Mouse (Mus musculus) limb, embryonic 12.5 days (tissue): ENCODE measurements around the gene Hs6st3. TPM values are rescaled to one million over a fixed set of nuclear protein-coding genes. Genes with fewer than 3 reads are reported as not detected.

Experiments used
- ATAC-seq: fragments of 200-750 bp; cut with Nextera tagmentation; 2 replicates; pipeline ENCODE4 v1.8.0; 2017; ENCODE audit warnings: low read depth, moderate TSS enrichment; ENCODE audit not compliant: insufficient number of reproducible peaks, insufficient read depth, low FRiP score, low TSS enrichment
- H3K27ac ChIP-seq: fragments of 300-500 bp; sonication (generic); 2 replicates; pipeline ENCODE4 v1.5.1; 2016; ENCODE audit warnings: mild to moderate bottlenecking, moderate library complexity
- H3K27me3 ChIP-seq: fragments of 300-500 bp; sonication (generic); 2 replicates; pipeline ENCODE4 v1.6.1; 2016; ENCODE audit warnings: mild to moderate bottlenecking, moderate library complexity
- H3K36me3 ChIP-seq: fragments of 300-500 bp; sonication (generic); 2 replicates; pipeline ENCODE4 v1.6.1; 2016; ENCODE audit warnings: mild to moderate bottlenecking, moderate library complexity
- H3K4me1 ChIP-seq: fragments of 300-500 bp; sonication (generic); replicated peaks from 2 replicates; pipeline ENCODE4 v1.6.1; 2016
- H3K4me2 ChIP-seq: fragments of 300-500 bp; sonication (generic); 2 replicates; pipeline ENCODE4 v1.6.1; 2016; ENCODE audit warnings: mild to moderate bottlenecking, moderate library complexity
- H3K4me3 ChIP-seq: fragments of 300-500 bp; sonication (generic); replicated peaks from 2 replicates; pipeline ENCODE4 v1.5.1; 2016; ENCODE audit warnings: mild to moderate bottlenecking
- H3K9ac ChIP-seq: fragments of 300-500 bp; sonication (generic); replicated peaks from 2 replicates; pipeline ENCODE4 v1.6.1; 2016; ENCODE audit warnings: mild to moderate bottlenecking, moderate library complexity
- H3K9me3 ChIP-seq: fragments of 300-500 bp; sonication (generic); 2 replicates; pipeline ENCODE4 v1.6.1; 2016; ENCODE audit warnings: mild to moderate bottlenecking, moderate library complexity
- WGBS: fragments of 180-500 bp; shearing (Covaris S2); methylation state at CpG from one replicate; pipeline ENCODE4 v1.1.7; 2016; 5-methylcytosine and 5-hydroxymethylcytosine counted together
- polyA plus RNA-seq: library from polyadenylated mRNA; unstranded; fragments of >200 nt; fragmentation: Nextera tagmentation; extraction: Ambion mirVana; gene quantifications from 2 replicates; pipeline ENCODE4 v1.2.1, GENCODE M21; 2016

The Hs6st3 gene
- polyA plus RNA-seq, 1 experiment from 2014 or later: 0.31 TPM

DNA sequence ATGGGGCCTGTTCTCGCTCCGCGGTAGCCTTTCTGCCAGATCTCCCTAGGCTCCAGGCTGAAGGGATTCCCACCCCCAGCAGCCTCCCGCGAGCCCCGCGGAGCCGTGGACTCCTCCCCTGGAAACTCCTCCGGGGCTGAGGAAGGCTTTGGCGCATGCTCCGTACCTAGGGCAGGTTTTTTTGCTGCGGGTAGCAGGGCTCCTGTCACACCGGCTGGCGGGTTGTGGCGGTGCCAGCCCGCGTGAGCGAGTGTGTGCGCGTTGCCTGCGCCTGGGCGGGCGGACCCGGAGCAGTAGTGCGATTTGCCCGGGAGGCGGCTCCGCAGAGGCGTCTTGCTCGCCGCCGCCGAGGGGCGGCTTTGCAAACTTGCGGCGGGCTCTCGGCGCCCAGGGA lies 632 bp upstream of the Hs6st3 start:
- H3K4me1 ChIP-seq: peaks cover 13% of the 10 kb centered on the region
- H3K27me3 ChIP-seq: peaks cover 73% of the 10 kb centered on the region
- ATAC-seq: peak; percentile 83
- peak overlapping the region; percentile 71 for H3K4me3 ChIP-seq
- no peaks in the 10 kb centered on the region for H3K9me3 ChIP-seq
- H3K27ac ChIP-seq: no peak overlapping the region
- no peaks in the 10 kb centered on the region for H3K36me3 ChIP-seq
- H3K4me2 ChIP-seq: peak overlapping the region; percentile 98
- peak overlapping the region; percentile 68 for H3K9ac ChIP-seq
- under 1% methylated on average over 37 of the region's 38 CpGs for WGBS

DNA sequence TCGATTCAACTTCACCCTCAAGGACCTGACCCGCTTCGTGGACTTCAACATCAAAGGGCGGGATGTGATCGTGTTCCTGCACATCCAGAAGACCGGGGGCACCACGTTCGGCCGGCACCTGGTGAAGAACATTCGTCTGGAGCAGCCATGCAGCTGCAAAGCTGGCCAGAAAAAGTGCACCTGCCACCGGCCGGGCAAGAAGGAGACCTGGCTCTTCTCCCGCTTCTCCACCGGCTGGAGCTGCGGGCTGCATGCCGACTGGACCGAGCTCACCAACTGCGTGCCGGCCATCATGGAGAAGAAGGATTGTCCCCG lies 602 bp downstream of the Hs6st3 start:
- H3K9ac ChIP-seq: peak overlapping the region; percentile 68; the same call in 1 of the 2 replicates
- no peak overlapping the region for H3K27ac ChIP-seq
- no peak for ATAC-seq
- no peaks in the 10 kb centered on the region for H3K9me3 ChIP-seq
- under 1% methylated on average over 20 of the region's 20 CpGs for WGBS
- H3K4me3 ChIP-seq: peak overlapping the region; percentile 71
- no peaks in the 10 kb centered on the region for H3K36me3 ChIP-seq
- peak overlapping the region; percentile 98 for H3K4me2 ChIP-seq
- peaks cover 13% of the 10 kb centered on the region for H3K4me1 ChIP-seq
- H3K27me3 ChIP-seq: peaks cover 73% of the 10 kb centered on the region

- H3K27ac ChIP-seq: no peak overlapping the region
- H3K27me3 ChIP-seq: peaks cover 67% of the 10 kb centered on the region
- peak overlapping the region; percentile 71 for H3K4me3 ChIP-seq
- no peak overlapping the region for H3K9ac ChIP-seq
- 44% methylated on average over 9 of the region's 9 CpGs for WGBS
- peaks cover 13% of the 10 kb centered on the region for H3K4me1 ChIP-seq
- H3K4me2 ChIP-seq: peak overlapping the region; percentile 98
- ATAC-seq: no peak
- H3K9me3 ChIP-seq: no peaks in the 10 kb centered on the region
- no peaks in the 10 kb centered on the region for H3K36me3 ChIP-seq
These were observed 1.3 kb downstream of the Hs6st3 start for GRCm38 (mm10) chr14:119139381-119139950.

DNA sequence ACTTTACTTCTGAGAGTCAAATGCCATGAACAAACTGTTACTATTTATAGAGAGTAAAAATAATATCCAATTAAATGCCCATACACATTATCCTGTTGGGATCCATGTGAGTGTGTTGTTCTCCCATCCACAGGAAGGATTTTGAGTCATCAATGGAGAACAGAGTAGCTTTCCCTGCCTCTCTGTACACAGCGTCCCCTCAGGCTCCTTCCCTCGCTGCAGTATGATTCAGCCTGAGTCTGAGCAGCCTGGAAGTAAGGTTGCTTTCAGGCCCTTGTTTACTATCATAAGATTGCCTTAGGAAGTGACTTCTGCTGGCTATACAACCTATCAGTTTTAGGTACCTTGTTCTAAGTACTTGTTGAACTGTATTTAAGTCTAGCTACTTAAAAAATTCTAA lies 14.9 kb downstream of the Hs6st3 start:
- H3K4me1 ChIP-seq: no peaks in the 10 kb centered on the region
- no peak overlapping the region for H3K4me2 ChIP-seq
- no peak for ATAC-seq
- H3K27ac ChIP-seq: no peak overlapping the region
- H3K9ac ChIP-seq: no peak overlapping the region
- H3K27me3 ChIP-seq: no peaks in the 10 kb centered on the region
- H3K4me3 ChIP-seq: no peak overlapping the region
- H3K36me3 ChIP-seq: no peaks in the 10 kb centered on the region
- 63% methylated on average over 2 of the region's 2 CpGs for WGBS
- H3K9me3 ChIP-seq: peaks cover 16% of the 10 kb centered on the region

- ATAC-seq: no peak
- WGBS: 83% methylated on average over 8 of the region's 9 CpGs
These were observed 55.8 kb downstream of the Hs6st3 start for GRCm38 (mm10) chr14:119193905-119194304.

DNA sequence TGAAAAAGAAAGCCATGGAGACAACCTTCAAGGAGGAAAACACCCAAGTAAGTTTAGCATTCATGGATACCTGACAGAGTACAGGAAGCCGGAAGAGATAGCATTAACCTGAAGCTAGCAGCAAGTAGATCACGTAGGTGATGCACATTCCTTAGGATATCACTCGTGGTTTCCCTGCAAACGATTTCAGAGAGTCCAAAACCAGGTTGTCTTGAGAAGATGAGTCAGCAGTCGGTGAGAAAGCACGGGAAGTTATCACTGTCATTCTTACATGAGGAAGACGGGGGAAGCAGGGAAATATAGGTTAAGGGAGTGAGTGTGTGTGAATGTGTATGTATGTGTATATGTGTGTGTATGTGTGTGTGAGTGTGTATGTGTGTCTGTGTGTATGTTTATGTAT lies 65.4 kb downstream of the Hs6st3 start:
- Histone ChIP-seq H3K4me3 (no peak overlapping the region), H3K27ac (no peak overlapping the region), H3K9ac (no peak overlapping the region), H3K4me1 (no peaks in the 10 kb centered on the region), H3K4me2 (no peak overlapping the region), H3K27me3 (no peaks in the 10 kb centered on the region), H3K36me3 (no peaks in the 10 kb centered on the region), H3K9me3 (no peaks in the 10 kb centered on the region)
- WGBS: 87% methylated on average over 7 of the region's 7 CpGs
- no peak for ATAC-seq

More at GRCm38 (mm10) chr14:119193905-119194304, 55.8 kb downstream of the Hs6st3 start:
- Histone ChIP-seq H3K4me2 (no peak overlapping the region), H3K9me3 (no peaks in the 10 kb centered on the region), H3K36me3 (no peaks in the 10 kb centered on the region), H3K27ac (no peak overlapping the region), H3K4me3 (no peak overlapping the region), H3K27me3 (no peaks in the 10 kb centered on the region), H3K4me1 (0 out of 2 replicates have a peak, but pooled peaks cover 4% of the 10 kb centered on the region), H3K9ac (no peak overlapping the region)

GRCm38 (mm10) chr14:119215576-119216309 lies 77.6 kb downstream of the Hs6st3 start:
- Histone ChIP-seq H3K4me2 (no peak overlapping the region), H3K27ac (peak overlapping the region; percentile 12; the same call in 1 of the 2 replicates), H3K27me3 (no peaks in the 10 kb centered on the region), H3K4me3 (no peak overlapping the region), H3K4me1 (peaks cover 7% of the 10 kb centered on the region; the same call in 1 of the 2 replicates), H3K9me3 (no peaks in the 10 kb centered on the region), H3K9ac (no peak overlapping the region), H3K36me3 (no peaks in the 10 kb centered on the region)
- peak; percentile 31; the same call in 1 of the 2 replicates for ATAC-seq
- 68% methylated on average over 13 of the region's 13 CpGs for WGBS

GRCm38 (mm10) chr14:119227709-119228338 lies 89.7 kb downstream of the Hs6st3 start:
- H3K4me3 ChIP-seq: no peak overlapping the region
- no peak overlapping the region for H3K4me2 ChIP-seq
- no peak overlapping the region for H3K9ac ChIP-seq
- no peaks in the 10 kb centered on the region for H3K36me3 ChIP-seq
- H3K4me1 ChIP-seq: no peaks in the 10 kb centered on the region
- H3K27ac ChIP-seq: no peak overlapping the region
- H3K9me3 ChIP-seq: peaks cover under 1% of the 10 kb centered on the region; the same call in 1 of the 2 replicates
- ATAC-seq: no peak
- H3K27me3 ChIP-seq: no peaks in the 10 kb centered on the region
- WGBS: 83% methylated on average over 3 of the region's 3 CpGs

DNA sequence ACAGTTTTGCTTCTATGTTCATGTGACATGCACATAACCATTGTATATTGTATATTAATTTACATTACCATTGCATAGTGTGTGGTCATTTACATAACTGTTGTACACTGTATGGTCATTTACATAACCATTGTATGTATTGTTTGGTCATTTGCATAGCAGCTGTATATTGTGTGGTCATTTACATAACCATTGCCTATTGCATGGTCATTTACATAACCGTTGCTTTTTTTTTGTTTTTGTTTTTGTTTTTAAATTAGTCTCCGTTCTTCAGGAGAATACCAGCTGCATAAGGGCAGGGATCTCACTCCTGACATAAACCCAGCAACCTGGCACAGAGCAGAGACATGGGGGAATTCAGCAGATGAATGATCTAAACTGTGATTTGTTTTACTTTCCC lies 95.5 kb downstream of the Hs6st3 start:
- WGBS: 89% methylated on average over 2 of the region's 2 CpGs
- no peaks in the 10 kb centered on the region for H3K4me1 ChIP-seq
- H3K36me3 ChIP-seq: no peaks in the 10 kb centered on the region
- no peak overlapping the region for H3K9ac ChIP-seq
- H3K4me2 ChIP-seq: no peak overlapping the region
- H3K27ac ChIP-seq: no peak overlapping the region
- H3K27me3 ChIP-seq: no peaks in the 10 kb centered on the region
- no peak overlapping the region for H3K4me3 ChIP-seq
- peaks cover 5% of the 10 kb centered on the region; the same call in 1 of the 2 replicates for H3K9me3 ChIP-seq
- ATAC-seq: no peak

DNA sequence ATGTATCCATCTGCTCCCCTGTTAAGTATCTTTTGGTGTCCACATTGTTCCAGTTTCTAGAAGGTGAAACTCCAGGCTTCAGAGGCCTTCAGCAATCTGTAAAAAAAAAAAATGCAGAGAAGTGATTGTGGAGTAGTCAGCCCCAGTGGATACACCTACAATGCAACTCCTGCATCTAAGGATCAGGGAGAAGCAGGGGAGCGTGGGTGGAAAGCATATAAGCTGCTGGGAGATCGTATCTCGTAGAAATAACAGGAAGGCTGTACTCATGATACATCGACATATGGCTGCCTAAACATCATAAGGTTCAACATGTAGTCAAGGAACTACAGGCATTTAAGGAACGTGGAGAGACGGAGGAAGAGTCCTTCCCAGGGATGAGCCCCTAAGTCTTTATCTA lies 109.0 kb downstream of the Hs6st3 start:
- no peak overlapping the region for H3K4me2 ChIP-seq
- no peak overlapping the region for H3K9ac ChIP-seq
- ATAC-seq: no peak
- H3K4me3 ChIP-seq: no peak overlapping the region
- no peaks in the 10 kb centered on the region for H3K36me3 ChIP-seq
- no peaks in the 10 kb centered on the region for H3K4me1 ChIP-seq
- H3K27me3 ChIP-seq: no peaks in the 10 kb centered on the region
- no peak overlapping the region for H3K27ac ChIP-seq
- 94% methylated on average over 6 of the region's 6 CpGs for WGBS
- no peaks in the 10 kb centered on the region for H3K9me3 ChIP-seq

DNA sequence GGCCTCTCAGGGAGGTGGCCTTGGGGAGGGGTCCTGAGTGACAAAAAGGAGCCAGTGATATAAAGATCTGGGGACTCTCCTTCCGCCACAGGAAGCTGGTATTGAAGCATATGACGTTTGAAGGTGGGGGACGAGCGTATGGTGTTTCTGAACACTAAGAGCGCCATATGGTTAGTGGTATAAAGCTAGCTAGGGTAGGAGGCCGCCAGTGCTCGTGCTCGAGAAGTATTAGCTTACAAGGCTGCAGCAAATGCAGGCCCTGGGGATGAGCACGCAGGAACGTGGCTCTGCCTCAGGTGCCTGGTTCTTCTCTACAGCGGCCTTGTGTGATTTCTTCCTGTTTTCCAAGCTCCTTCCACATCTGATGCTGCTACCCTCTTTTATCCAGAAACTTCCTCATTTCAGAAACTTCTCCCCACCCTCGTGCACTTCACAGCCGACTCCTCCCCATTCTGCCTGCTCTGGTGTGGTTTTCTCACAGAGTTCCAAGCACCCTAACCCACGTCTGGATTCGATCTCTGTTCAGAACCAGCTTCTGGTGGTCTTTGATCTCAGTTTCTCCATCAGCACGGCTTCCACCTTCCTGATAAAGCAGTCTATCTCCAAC lies 110.0 kb downstream of the Hs6st3 start:
- no peak for ATAC-seq
- H3K36me3 ChIP-seq: no peaks in the 10 kb centered on the region
- no peak overlapping the region for H3K9ac ChIP-seq
- H3K4me1 ChIP-seq: no peaks in the 10 kb centered on the region
- H3K4me2 ChIP-seq: no peak overlapping the region
- H3K9me3 ChIP-seq: no peaks in the 10 kb centered on the region
- no peaks in the 10 kb centered on the region for H3K27me3 ChIP-seq
- WGBS: 71% methylated on average over 16 of the region's 16 CpGs
- no peak overlapping the region for H3K4me3 ChIP-seq
- H3K27ac ChIP-seq: no peak overlapping the region
